Mouse (Mus musculus) adrenal gland, postnatal 36 days (tissue): ENCODE results near the gene Mettl23. TPM values are rescaled to one million over a fixed set of nuclear protein-coding genes. Genes with fewer than 3 reads are reported as not detected.

Experiments used
- DNase-seq, 2 experiments: peaks; one replicate each; pipeline ENCODE4 v3.0.0; 2021; ENCODE audit warnings: mixed read lengths in 1 of 2
- long read RNA-seq, 2 experiments: library from polyadenylated mRNA; stranded (forward); transcript quantifications; one replicate each; pipeline ENCODE4 v2.0.0; 2021; ENCODE audit warnings: borderline sequencing depth in 2 of 2
- total RNA-seq, 2 experiments: library from RNA; stranded (reverse); gene quantifications; 2 replicates each; pipeline ENCODE4 v1.2.3; 2021

The Mettl23 gene
- 10 to 100 TPM; 31.2 to 36.2 TPM for total RNA-seq
- long read RNA-seq, experiment 1, transcript Mettl23-201 (5 exons, 1,276 nt), result major isoform, 23 of 53 reads
- long read RNA-seq, experiment 1, partial matches to known transcripts, result 6 of 53 reads
- long read RNA-seq, experiment 1, other reads (novel, unspliced or antisense), result 18 of 53 reads
- long read RNA-seq, experiment 2, transcript Mettl23-201 (5 exons, 1,276 nt), result major isoform, 10 of 27 reads
- long read RNA-seq, experiment 2, partial matches to known transcripts, result 1 of 27 reads
- long read RNA-seq, experiment 2, other reads (novel, unspliced or antisense), result 11 of 27 reads

- peak; percentile 97 to 98 for DNase-seq
Measured at GRCm38 (mm10) chr11:116843261-116844233, at the start of gene Mettl23, which contains the start of gene Jmjd6. Gene Mettl23, plus strand, starts transcription at chr11:116843278. Gene Jmjd6, minus strand, starts transcription at chr11:116843449.

GRCm38 (mm10) chr11:116799364-116799763 lies 43.7 kb upstream of the Mettl23 start:
- DNase-seq, result no peak

GRCm38 (mm10) chr11:116801106-116801505 lies 42.0 kb upstream of the Mettl23 start:
- DNase-seq, result no peak

GRCm38 (mm10) chr11:116802709-116803108 lies 40.4 kb upstream of the Mettl23 start:
- DNase-seq, result no peak

GRCm38 (mm10) chr11:116806136-116807071 lies 36.7 kb upstream of the Mettl23 start:
- DNase-seq, result no peak

GRCm38 (mm10) chr11:116807116-116807515 lies 36.0 kb upstream of the Mettl23 start:
- DNase-seq, result no peak

GRCm38 (mm10) chr11:116807526-116807925 lies 35.6 kb upstream of the Mettl23 start:
- no peak for DNase-seq

- DNase-seq, result peak; percentile 88
Measured at GRCm38 (mm10) chr11:116807938-116808606, 35.0 kb upstream of the Mettl23 start.

- DNase-seq, result no peak
Measured at GRCm38 (mm10) chr11:116808811-116809395, 34.2 kb upstream of the Mettl23 start.

GRCm38 (mm10) chr11:116809520-116809919 lies 33.6 kb upstream of the Mettl23 start:
- no peak for DNase-seq

GRCm38 (mm10) chr11:116810528-116810927 lies 32.5 kb upstream of the Mettl23 start:
- no peak for DNase-seq

- peak; percentile 67 to 83 for DNase-seq
Measured at GRCm38 (mm10) chr11:116810983-116811901, 31.8 kb upstream of the Mettl23 start.

GRCm38 (mm10) chr11:116812793-116813529 lies 30.1 kb upstream of the Mettl23 start:
- DNase-seq, result no peak

- DNase-seq, result no peak
Measured at GRCm38 (mm10) chr11:116813610-116814009, 29.5 kb upstream of the Mettl23 start.

GRCm38 (mm10) chr11:116814076-116814883 lies 28.8 kb upstream of the Mettl23 start:
- DNase-seq, result peak in 1 of 2 experiments; percentile 61

- no peak for DNase-seq
Measured at GRCm38 (mm10) chr11:116814884-116815415, 28.1 kb upstream of the Mettl23 start.

- DNase-seq, result peak; percentile 39 to 62
Measured at GRCm38 (mm10) chr11:116816769-116817168, 26.3 kb upstream of the Mettl23 start.

GRCm38 (mm10) chr11:116817567-116817966 lies 25.5 kb upstream of the Mettl23 start:
- DNase-seq, result no peak
